Mouse (Mus musculus) lung, adult 2 months (tissue): Measurements from ENCODE around the gene Ntn1.

Experiments used
- CTCF ChIP-seq: fragments of 200-500 bp; IDR thresholded peaks from 2 replicates; pipeline ENCODE4 v1.5.1; 2011; ENCODE audit warnings: mild to moderate bottlenecking, low read length, control low read depth; ENCODE audit not compliant: insufficient read depth
- POLR2A ChIP-seq: fragments of 200-500 bp; IDR thresholded peaks from 2 replicates; pipeline ENCODE4 v1.6.1; 2011; ENCODE audit warnings: low read depth, mild to moderate bottlenecking, control low read depth, low read length, borderline replicate concordance; ENCODE audit errors: extremely low read depth

DNA sequence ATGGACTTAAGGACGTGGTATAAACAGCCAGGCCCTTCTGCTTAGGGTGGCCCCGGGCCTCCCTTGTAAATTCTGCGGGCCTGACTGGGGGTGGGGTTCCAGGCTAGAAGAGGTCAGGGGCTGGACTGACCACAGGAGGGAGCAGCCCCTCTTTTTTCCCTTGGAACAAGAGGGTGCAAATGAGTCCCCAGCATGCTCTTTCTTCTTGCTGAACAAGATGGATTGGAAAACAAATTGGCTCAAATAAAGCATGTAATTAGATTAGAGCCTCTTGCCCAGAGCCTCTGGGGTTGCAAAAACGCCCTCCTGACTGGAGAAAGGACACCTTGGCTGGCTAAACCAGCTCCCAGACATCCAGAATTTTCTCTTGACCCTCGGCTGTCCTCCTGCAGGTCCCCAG, 160.9 kb downstream of the Ntn1 start:
- TF ChIP-seq POLR2A (no peak), CTCF (no peak)
